Mouse (Mus musculus): ENCODE measurements at regions not wholly inside any gene's neighbourhood (a gene's known extent, or its start where the extent isn't known, plus 50 kb on each side); places are given as distances from the start of the nearest gene placed in this dataset.

DNA sequence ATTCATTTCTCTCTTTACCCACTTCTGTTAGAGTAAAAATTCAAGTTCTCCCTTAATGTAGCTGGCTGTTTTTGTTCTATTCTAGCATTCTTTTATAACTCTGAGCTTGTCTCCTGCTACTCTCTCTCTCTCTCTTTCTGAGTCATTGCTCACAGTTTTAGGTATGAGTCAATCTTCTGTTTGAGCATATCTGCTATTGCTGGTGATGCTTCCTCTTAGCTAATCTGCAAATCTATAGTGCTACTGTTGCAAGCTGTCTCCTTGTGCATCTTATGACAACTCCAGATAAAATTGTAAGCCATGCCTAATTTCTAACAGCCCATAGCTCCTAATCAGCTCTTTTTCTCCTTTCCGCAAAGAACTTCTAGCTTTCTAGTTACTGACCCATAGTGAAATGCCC is 304.5 kb upstream of the Tmem229a start:
- TF ChIP-seq TCF12 (IDR thresholded peaks at IDR 0.05; ENCODE audit: low read depth, low read length) = no peak
- no peak for TF ChIP-seq CTCF (IDR thresholded peaks at IDR 0.05 in 2 of 3, conservative IDR thresholded peaks at IDR 0.05 in 1 of 3; ENCODE audit: control insufficient read depth in 1 of 3, insufficient read depth in 1 of 3, low read depth in 2 of 3, low read length in 3 of 3, poor library complexity in 1 of 3, severe bottlenecking in 1 of 3)
- TF ChIP-seq ZC3H11A (IDR thresholded peaks at IDR 0.05; ENCODE audit: low read depth, low read length) = no peak
